Mouse (Mus musculus) right cerebral cortex, postnatal 10 days (tissue): ENCODE measurements around the gene Obsl1.
A peak's percentile ranks its signal among the peaks of the same experiment; 100 is the strongest.

ENCODE experiments used
- DNase-seq, 2 experiments: peaks; one replicate each; pipeline ENCODE4 v3.0.0; 2021; ENCODE audit warnings: low spot score in 2 of 2

The Obsl1 gene

DNA sequence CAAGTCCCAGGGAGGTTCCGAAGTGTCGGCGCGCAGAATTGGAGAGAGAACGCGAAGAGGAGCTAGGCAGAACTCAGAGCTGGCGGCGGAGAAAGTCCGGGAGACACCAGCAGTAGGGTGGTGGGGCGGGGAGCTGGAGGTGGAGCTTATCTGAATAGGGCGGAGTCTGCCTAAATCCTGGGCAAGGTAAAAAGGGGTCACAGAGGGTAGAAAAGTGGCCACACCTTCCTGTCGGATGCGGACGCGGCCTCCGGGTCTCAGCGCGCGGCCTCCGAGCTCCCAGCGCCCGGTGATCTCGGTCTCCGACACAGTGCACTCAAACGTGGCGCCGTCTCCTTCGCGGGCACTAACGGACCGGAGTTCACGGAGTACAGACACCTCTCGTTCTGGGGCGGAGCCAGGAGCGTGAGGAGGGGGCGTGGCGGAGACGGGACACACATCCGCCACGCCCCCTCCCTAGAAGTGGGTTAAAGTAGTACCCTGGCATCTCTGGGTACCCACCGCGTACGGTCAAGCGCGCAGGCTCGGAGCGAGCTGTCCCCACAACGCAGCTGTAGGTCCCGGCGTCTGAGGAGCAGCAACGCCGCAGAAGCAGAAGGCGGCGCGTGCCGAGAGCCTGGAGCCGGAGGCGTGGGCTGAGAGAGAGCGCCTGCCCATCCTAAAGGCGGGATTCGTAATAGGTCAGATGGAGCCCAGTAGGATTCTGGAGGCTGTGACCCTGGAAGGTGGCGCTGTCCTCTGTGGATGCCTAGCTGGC, 18.7 kb downstream of the Obsl1 start:
- DNase-seq = peak; percentile 83 to 84

DNA sequence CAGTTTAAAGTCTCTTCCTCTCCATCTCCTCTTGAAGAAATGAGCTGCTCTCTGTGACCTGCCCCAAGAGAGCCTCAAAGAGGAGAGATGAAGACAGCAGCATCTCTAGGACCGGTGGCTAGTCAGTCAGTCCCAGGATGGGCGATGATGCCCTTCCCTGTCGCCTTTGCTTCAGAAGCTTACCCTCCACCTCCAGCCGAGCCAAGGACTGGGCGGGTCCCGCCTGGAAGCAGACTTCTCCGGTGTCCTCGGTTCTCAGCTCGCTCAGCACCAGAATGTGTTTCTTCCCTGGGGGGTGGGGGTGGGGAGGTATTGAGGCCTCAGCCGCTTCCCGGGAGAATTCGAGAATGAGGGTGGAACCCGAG, 19.2 kb downstream of the Obsl1 start:
- no peak for DNase-seq

DNA sequence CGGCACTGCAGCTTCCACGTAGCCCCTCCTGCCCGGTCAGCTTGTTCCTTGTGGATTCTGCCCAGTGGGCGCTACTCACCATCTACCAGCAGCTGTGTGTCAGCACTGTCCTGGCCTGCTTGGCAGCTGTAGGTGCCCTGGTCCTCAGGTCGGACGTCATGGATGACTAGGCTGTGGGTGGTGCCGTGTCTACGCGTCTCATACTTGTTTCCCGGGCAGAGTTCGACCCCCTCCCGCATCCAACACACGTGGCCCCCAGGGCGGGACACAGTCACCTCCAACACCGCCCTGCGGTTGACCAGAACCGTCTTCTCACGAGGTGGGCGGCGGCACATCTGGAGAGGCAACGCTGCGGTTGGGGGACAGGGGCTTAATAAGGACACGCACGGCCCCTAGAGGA, 19.7 kb downstream of the Obsl1 start:
- no peak for DNase-seq

DNA sequence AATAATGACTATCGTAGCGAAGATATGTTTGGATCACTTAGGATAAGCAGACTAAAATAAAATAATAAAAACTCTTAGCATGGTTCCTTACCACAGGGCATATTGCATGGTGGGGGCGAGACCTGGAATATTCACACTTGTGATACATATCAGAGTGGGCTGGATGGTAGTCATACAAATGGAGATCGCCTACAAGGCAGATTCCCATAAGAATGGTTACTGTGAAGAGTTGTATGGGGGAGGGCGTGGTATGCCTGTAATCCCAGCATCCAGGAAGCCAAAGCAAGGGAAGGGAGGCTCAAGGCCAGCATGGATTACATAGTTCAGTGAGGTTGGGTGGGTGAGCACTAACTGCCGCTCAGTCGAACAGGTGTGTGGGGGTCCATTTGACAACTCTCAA, 25.5 kb downstream of the Obsl1 start:
- no peak for DNase-seq

- DNase-seq = peak in 1 of 2 experiments; percentile 46
Measured at GRCm38 (mm10) chr1:75480036-75480435, 26.2 kb downstream of the Obsl1 start.

- DNase-seq = no peak
Measured at GRCm38 (mm10) chr1:75479635-75479989, 26.6 kb downstream of the Obsl1 start.

- peak; percentile 99 for DNase-seq
Measured at GRCm38 (mm10) chr1:75478916-75479634, 27.2 kb downstream of the Obsl1 start, which contains the start of the genes Chpf and Tmem198. Chpf (minus strand) TSS chr1:75479307. Tmem198 (plus strand) TSS chr1:75479532.

- DNase-seq = no peak
Measured at GRCm38 (mm10) chr1:75478497-75478896, 27.8 kb downstream of the Obsl1 start.

- DNase-seq = no peak
Measured at GRCm38 (mm10) chr1:75477966-75478290, 28.3 kb downstream of the Obsl1 start.

- DNase-seq = peak; percentile 87 to 88
Measured at GRCm38 (mm10) chr1:75477264-75477965, 28.8 kb downstream of the Obsl1 start.

DNA sequence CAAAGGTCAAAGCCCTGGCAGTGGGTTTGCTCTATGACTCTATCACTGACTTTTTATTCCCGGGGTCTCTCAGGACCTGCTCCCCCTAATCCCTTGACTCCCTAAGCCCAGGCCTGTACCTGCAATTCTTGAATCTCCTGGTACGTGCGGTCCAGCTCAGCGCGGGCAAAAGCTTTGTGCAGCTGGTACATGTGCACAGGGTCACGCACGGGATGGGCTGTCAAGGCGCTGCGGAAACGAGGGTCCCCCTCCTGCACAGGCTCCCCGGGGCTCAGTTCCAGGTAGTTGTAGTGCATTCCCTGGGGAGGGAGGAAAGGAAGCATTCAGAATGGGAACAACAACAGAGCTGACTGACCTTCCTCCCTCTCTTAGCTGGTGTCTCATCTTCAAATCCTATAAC, 29.8 kb downstream of the Obsl1 start:
- DNase-seq = no peak

DNA sequence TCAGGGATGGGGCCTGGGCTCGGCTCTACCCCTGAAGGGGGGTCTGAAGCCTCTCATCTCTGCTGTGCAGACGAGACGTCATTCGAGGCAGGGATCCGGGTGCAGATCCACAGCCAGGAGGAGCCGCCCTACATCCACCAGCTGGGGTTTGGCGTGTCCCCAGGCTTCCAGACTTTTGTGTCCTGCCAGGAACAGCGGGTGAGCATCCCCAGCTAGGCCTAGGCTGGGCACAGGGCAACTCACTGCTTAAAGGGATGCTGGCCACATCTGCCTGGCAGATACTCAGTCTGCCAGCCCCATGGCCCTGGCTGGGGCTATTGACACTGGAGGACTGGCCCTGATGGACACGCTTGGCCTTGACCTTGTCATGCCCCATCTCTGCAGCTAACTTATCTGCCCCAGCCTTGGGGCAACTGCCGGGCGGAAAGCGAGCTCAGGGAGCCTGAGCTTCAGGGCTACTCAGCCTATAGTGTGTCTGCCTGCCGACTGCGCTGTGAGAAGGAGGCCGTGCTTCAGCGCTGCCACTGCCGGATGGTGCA, 36.9 kb downstream of the Obsl1 start:
- DNase-seq = no peak

DNA sequence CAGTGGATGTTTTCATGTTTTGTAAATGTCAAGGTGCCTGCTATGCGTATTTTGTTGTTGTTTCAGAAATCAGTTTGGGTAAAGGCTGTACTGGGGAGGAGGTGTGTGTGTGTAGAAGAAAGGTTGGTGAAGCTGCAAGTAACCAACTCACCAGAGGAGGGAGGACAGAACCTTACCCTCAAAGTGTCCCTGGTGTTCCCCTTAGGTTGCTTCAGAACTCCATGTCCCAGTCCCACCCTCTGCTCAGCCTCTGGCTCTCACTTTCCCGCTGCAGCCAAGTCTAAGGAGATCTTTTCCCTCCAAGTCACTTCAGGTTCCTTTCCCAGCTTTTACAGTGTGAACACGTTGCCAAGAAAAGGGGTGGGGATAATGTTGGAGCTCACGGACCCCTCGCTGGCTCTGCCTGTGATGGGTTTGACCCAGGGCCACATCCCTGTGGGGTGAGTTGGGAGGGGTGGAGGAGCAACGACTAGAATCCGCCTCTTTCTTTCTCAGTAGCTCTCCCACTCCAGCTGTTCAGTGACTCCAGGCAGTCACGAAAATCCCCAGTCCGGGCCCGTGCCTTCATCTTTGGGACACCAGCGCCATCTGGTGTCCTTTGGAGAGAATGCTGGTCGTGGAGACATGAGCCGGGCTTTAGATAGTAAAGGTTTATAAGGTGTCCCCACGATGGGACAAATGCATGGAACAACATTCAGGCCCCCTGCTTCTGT, 38.9 kb downstream of the Obsl1 start:
- peak; percentile 86 to 89 for DNase-seq

DNA sequence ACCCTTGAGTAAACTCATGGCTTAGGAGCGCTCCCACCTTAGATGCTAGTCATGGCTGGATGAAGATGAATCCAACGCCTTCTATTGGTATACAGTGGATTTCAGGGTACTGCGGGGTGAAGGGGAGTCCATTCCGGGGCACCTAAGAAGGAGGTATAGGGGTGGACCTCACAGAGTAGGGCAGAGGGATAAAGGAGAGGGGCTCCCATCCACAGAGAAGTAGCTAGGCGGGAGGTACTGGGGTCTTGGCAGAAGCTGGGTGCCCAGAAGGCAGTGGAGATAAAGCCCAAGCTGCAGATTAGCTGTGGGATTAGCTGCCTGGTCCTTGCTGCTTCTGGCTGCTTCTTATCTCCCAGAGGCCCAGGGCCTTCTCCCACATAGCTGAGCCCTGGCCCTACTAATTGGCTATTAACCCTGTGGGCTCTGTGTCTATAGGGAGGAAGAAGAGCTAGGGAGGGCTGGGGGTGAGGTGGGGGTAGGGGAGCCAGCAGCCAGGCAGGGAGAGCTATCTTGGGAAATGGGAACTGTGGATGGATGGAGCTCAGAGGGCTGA, 42.5 kb downstream of the Obsl1 start:
- no peak for DNase-seq

GRCm38 (mm10) chr1:75462636-75463035, 43.6 kb downstream of the Obsl1 start:
- no peak for DNase-seq

- no peak for DNase-seq
Measured at GRCm38 (mm10) chr1:75460297-75460696, 46.0 kb downstream of the Obsl1 start.

- DNase-seq = peak; percentile 78 to 81
Measured at GRCm38 (mm10) chr1:75458789-75459684, 47.2 kb downstream of the Obsl1 start.

DNA sequence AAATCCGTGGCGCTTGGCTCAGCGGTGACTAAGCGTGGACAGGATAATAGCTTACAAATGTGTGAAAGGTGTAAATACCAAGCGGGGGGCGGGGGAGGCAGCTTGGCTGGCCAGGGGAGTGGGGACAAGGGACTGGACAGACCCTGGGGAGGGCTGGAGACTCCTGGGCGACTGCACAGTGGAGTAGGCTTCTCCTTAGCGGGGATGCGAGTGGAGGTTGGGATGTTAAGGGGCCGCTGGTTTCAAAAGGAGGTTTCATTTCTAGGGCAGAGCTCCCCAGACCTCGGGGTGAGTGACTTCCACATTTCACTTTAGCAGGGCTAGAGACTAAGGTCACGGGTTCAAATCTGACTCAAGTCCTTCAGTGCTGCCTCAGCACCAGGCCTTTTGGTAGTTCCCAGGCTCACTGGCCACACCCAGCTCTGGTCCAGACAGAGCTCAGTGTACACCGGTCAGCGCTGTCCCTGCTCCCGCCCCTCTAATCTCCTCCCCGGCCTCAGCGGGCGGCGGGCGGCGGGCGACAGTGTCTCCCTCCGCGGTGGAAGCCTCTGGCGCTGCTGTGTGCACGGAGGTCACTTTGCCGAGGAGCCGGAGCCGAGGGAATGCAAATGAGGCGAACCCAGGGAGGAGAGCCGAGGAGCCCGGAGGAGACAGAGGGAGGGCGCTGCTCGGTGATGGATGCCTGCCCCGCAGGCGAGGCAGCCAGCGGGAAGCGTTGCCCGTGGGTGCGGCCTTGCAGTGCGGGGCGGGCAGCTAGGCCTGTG, 48.0 kb downstream of the Obsl1 start:
- DNase-seq = peak in 1 of 2 experiments; percentile 66

DNA sequence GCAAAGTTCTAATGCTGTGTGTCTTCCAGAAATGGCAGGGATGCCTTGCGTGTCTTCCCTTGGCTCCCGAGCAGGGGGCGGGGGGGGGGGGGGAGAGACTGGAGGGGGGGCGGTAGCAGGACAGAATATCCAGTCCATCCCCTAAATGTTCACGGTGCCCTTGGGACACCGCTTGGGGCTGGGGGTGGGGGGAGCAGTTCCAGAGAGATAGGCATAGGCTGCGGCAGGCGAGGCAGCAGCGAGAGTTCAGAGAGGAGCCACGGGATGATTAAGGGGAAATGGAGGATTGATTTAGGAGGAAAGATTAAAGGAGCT, 48.6 kb downstream of the Obsl1 start:
- no peak for DNase-seq
